Comparison of ENCODE assay signal across 8 mouse cellular contexts in the genomic region with DNA sequence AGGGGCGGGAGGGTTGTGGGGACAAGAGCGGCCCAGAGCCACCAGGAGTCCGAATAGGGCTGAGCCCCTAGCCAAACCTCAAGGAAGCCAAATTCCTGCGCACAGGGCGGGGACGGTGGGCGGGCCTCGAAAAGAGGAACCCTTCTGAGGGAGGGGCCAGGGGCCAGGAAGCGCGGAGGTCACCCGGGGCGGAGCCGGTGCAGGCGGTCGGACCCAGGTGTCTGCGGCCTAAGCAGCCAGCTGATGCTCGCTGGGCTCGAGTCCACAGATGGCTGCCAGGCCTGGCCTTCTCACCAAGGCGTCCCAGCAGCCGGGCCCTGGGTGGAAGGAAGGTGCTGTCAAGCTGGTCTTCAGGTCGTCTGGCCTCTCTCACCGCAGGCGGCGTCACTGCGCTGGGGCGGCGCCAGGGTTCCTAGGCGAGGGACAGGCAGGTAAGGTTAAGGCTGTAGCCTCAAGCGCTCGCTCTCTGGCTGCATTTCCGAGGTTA. TPM values are rescaled to one million over a fixed set of nuclear protein-coding genes. Genes with fewer than 3 reads are reported as not detected.
DNase-seq lines count a peak whose midpoint lies in the region; ATAC-seq lines count a peak whose summit lies in the region.

No protein-coding gene starts in this region.

- ATAC-seq in embryonic facial prominence, embryonic 14.5 days (ENCODE audit: low read depth) = peak; percentile 27; the same call in 1 of the 2 replicates
- ATAC-seq in kidney, embryonic 16.5 days (ENCODE audit: low FRiP score, low TSS enrichment) = 0 out of 2 replicates have a peak, but pooled peaks have one; percentile 52

- DNase-seq in adrenal gland, postnatal 14 days = peak; percentile 49
- no peak for DNase-seq in adrenal gland, adult 8-10 months
- DNase-seq in MEL-GATA-1-ER (ENCODE audit: extremely low read depth, low read depth) = peak; percentile 67
- DNase-seq in embryonic facial prominence, embryonic 14.5 days (ENCODE audit: low spot score) = peak; percentile 37
- peak; percentile 81 for DNase-seq in lung, postnatal 4 days
- DNase-seq in testis, postnatal 10 days (ENCODE audit: low spot score) = peak; percentile 63
- DNase-seq in ovary, postnatal 36 days (ENCODE audit: low spot score) = no peak

- H3K27ac ChIP-seq in embryonic facial prominence, embryonic 14.5 days (replicated peaks; ENCODE audit: low read depth, low read length) = no peak overlapping the region
- no peak overlapping the region for H3K27ac ChIP-seq in kidney, embryonic 16.5 days (ENCODE audit: low read length)

- H3K9ac ChIP-seq in embryonic facial prominence, embryonic 14.5 days (ENCODE audit: low read depth, low read length) = peak overlapping the region; percentile 42; the same call in 1 of the 2 replicates
- H3K9ac ChIP-seq in kidney, embryonic 16.5 days (replicated peaks; ENCODE audit: low read length) = 0 out of 2 replicates have a peak overlapping the region, but pooled peaks have one; percentile 30

- peaks cover 8% of the 10 kb centered on the region; the same call in 1 of the 2 replicates for H3K9me3 ChIP-seq in embryonic facial prominence, embryonic 14.5 days (ENCODE audit: control insufficient read depth, low read length)
- peaks cover 8% of the 10 kb centered on the region; the same call in 1 of the 2 replicates for H3K9me3 ChIP-seq in kidney, embryonic 16.5 days (ENCODE audit: low read length)

- H3K4me2 ChIP-seq in embryonic facial prominence, embryonic 14.5 days (ENCODE audit: low read depth, low read length) = peak overlapping the region; percentile 46
- peak overlapping the region; percentile 43 for H3K4me2 ChIP-seq in kidney, embryonic 16.5 days (replicated peaks; ENCODE audit: low read depth, low read length)

- peak overlapping the region; percentile 23 for H3K4me3 ChIP-seq in embryonic facial prominence, embryonic 14.5 days (ENCODE audit: low read depth, low read length)
- peak overlapping the region; percentile 4; the same call in 1 of the 2 replicates for H3K4me3 ChIP-seq in kidney, embryonic 16.5 days (ENCODE audit: low read length)

- H3K4me1 ChIP-seq in embryonic facial prominence, embryonic 14.5 days (ENCODE audit: control insufficient read depth, insufficient read depth, low read length) = peaks cover 5% of the 10 kb centered on the region; the same call in 1 of the 2 replicates
- 0 out of 2 replicates have a peak, but pooled peaks cover 2% of the 10 kb centered on the region for H3K4me1 ChIP-seq in kidney, embryonic 16.5 days (ENCODE audit: insufficient read depth, low read length)

- H3K27me3 ChIP-seq in embryonic facial prominence, embryonic 14.5 days (replicated peaks; ENCODE audit: control insufficient read depth, insufficient read depth, low read length) = no peaks in the 10 kb centered on the region
- no peaks in the 10 kb centered on the region for H3K27me3 ChIP-seq in kidney, embryonic 16.5 days (ENCODE audit: insufficient read depth, low read length)

- no peaks in the 10 kb centered on the region for H3K36me3 ChIP-seq in embryonic facial prominence, embryonic 14.5 days (ENCODE audit: control insufficient read depth, insufficient read depth, low read length)
- H3K36me3 ChIP-seq in kidney, embryonic 16.5 days (ENCODE audit: insufficient read depth, low read length) = no peaks in the 10 kb centered on the region

- 24% methylated on average over 19 of the region's 31 CpGs for WGBS in embryonic facial prominence, embryonic 14.5 days
- WGBS in kidney, embryonic 16.5 days = 19% methylated on average over 31 of the region's 31 CpGs

RNA-seq across cellular contexts. Expression of a gene that starts 22.7 kb away (rescaled TPM):
- 0.19 and 0.41 TPM in 2 replicates for total RNA-seq in adrenal gland, postnatal 14 days (2021)
- 1 to 10 TPM in 3 of 4 experiments, under 1 TPM in 1; 0.55 to 1.2 (median 1.2) TPM for total RNA-seq in adrenal gland, adult 8-10 months (2022)
- polyA plus RNA-seq in embryonic facial prominence, embryonic 14.5 days (2014; fragmentation: Nextera tagmentation; extraction: Ambion mirVana) = 34.5 and 40.7 TPM in 2 replicates
- polyA plus RNA-seq in kidney, embryonic 16.5 days (2015; fragmentation: Nextera tagmentation; extraction: Ambion mirVana) = 1.3 and 1.8 TPM in 2 replicates

Comparison
In these comparisons a context has a peak if more than half of its experiments do, and no peak if none do; other contexts are left out.
1. DNase-seq: peak in adrenal gland, postnatal 14 days (single experiment), MEL-GATA-1-ER (single experiment), embryonic facial prominence, embryonic 14.5 days (single experiment), lung, postnatal 4 days (2 of 2) and testis, postnatal 10 days (single experiment); none in adrenal gland, adult 8-10 months (single experiment) and ovary, postnatal 36 days (single experiment).